Mouse (Mus musculus) stomach, postnatal 0 days (tissue): Measurements from ENCODE around the gene Itpk1.

Experiments used
- CTCF ChIP-seq: IDR thresholded peaks from 2 replicates; pipeline ENCODE4 v1.5.1; 2016; ENCODE audit warnings: antibody characterized with exemption, low read depth, mild to moderate bottlenecking, moderate library complexity
- EP300 ChIP-seq: optimal IDR thresholded peaks from 2 replicates; pipeline ENCODE3; 2016; ENCODE audit warnings: antibody characterized with exemption

GRCm38 (mm10) chr12:102661772-102662171, 43.0 kb downstream of the Itpk1 start:
- TF ChIP-seq CTCF (no peak), EP300 (no peak)
